Mouse (Mus musculus) cerebellum, postnatal 10 days (tissue): ENCODE measurements around the gene Lrrc66.
A peak's percentile ranks its signal among the peaks of the same experiment; 100 is the strongest.

Experiments used
- DNase-seq, 2 experiments: peaks; one replicate each; pipeline ENCODE4 v3.0.0; 2021; ENCODE audit warnings: mixed read lengths in 2 of 2

Lrrc66 gene

DNA sequence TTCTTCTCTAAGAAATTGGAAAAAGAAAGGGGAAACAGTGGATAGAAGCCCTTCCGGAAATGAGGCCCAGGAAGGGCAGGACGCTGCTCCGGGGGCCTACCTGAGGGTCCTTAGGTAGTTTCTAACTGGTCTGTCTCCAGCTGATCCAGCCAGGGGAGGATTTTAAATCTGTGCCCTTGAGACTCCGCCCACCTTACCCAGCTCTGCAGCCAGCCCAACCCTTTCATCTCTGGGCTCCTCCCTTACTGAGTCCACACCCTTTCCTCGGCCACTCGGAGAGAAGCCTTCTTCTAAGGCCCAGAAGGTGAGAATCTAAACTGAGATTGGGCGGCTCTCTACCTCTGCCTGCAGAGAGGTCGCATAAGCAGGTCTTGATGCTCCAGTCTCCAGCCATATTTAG lies at the start of gene Lrrc66:
Gene Lrrc66, minus strand, starts transcription at position 236 of the 400 bp plus-strand sequence.
- DNase-seq = no peak

DNA sequence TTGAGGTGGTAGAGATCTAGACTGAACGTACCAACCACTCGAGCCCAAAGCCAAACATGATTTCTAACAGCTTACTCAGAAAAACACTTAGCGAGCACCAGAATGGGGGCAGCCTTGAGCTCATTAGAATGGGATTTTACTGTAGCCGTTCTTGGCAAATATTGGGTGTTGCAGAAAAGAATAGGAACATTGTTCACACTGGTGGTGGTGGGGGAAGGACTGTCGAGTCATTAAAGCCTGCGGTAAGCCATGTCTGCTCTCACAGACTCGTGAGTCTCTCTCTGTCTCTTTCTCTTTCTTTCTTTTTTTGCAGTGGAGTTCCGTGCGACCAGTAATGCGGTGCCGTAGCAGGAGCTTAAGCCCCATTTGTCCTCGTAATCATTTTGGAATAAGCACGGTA lies 44.3 kb upstream of the Lrrc66 start:
- no peak for DNase-seq

DNA sequence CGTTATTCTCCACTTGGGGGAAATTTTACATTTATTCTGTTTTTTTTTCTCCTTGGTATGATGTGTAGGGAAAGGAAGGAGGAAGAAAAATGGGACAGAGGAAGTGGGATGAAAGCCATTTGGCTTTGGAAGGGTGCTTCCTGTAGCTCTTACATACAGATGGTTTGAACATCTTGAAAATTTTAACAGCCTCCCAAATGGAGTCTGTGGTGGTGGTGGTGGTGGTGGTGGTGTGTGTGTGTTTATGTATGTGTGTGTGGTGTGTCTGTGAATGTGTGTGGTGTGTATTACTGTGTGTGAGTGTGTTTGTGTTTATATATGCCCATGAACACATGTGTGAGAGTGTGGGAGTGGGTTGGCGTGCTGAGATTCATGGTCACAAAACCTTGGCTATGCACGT lies 43.3 kb upstream of the Lrrc66 start:
- no peak for DNase-seq

DNA sequence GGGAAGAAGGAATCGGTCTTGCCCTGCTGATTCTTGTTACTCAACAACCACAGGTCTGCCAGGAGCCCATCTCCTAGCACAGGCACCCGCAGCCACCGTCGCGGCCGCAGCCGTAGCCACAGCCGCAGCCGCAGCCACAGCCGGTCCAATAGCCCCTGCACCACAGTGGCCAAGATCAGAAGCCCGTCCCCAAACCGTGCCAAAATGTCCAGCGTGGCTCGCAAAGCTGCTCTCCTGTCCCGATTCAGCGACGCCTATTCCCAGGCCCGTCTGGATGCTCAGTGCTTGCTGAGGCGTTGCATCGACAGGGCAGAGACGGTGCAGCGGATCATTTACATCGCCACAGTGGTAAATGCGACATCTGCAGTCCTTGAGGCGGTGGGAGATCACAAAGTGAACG lies 37.1 kb upstream of the Lrrc66 start:
- DNase-seq = peak; percentile 60 to 63

DNA sequence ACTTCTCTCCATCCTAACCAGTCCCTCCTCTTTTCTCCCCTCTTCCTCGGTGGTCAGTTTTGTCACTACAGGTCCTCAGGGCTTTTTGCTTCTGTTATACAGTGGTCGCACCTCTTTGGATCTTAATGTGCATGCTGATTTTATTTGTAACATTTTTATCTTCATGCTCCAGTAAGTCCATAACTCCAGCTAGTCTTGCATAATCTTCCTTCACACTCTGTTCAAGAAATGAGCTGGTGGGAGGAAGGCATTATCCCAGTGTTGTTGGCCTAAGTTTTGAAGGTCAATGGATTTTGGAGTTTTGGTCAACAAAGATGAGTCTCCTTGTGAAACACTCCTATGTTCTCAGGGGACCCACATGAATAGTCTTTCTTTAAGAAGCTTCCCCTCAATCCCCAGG lies 35.6 kb upstream of the Lrrc66 start:
- no peak for DNase-seq

DNA sequence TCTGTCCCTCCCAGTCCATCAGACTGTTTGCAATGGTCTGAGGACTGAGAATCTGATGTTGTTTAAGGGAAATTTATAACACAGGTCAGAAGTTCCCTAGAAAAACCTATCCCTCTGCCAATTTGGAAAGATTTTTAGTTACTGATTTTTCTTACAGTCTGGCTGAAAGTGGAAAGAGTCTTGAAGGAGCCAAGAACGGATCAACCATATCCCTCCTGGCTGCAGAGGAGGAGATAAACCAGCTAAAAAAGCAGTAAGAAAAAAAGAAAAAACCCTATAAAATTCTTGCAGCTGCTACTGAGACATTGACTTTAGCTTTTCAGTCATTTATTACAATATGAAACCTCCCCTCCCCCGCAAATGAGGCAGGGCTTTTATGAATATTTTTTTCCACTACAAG lies 34.4 kb upstream of the Lrrc66 start:
- DNase-seq = no peak

DNA sequence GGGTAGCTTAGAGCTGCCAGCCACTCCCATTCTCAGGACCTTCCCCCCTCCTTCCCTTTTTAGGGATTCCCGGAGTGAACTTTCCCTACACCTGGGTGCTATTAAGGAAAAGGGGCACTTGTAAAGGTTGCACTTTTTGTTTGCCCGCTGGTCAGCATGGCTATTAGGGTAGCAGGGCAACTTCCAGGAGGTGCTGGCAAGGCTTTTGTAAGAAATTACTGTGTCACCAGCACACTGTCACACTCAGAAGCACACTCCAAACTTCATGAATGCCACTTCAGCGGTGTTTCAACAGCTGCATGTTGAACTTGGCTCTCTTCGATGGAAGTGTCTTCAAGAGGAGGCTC lies 19.5 kb upstream of the Lrrc66 start:
- no peak for DNase-seq

DNA sequence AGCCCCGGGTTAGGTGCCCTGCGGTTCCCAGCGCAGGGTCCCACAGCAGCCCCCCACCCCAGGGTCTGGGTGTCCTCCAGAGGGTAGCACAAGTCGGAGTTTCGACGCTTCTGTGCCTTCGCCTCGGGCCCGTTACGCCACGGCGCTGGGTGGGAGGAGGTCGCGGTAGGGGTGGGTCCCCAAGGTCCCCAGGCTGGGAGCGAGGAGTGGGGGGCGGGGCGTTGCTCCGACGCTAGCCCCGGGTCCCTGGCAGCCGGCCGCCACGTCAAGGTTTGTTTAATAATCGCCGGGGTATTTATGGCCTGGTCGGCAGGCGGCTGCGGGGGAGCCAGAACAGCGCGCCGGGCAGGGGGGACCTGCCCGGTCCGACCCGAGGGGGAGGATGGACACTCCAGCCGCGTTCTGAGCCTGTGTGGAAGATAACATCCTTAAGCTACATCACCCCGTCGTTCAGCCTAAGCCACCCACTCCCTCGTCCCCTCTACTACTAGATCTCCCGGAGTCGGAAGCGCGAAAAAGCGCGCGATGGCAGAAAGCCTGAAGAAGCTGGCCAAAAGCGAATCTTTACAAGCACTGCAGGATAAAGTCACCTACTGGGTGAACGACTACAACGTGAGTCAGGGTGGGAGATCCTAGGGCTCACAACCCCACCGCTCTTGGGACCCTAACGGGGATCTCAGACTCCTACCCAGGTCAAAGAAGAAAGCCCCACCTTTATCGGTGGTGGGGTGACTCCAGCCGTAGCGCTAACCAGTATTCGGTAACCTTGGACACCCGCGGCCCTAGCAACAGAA lies 18.9 kb upstream of the Lrrc66 start, which contains the start of gene Spata18:
Gene Spata18, plus strand, starts transcription at position 319 of the 794 bp plus-strand sequence.
- DNase-seq = peak; percentile 44 to 59

DNA sequence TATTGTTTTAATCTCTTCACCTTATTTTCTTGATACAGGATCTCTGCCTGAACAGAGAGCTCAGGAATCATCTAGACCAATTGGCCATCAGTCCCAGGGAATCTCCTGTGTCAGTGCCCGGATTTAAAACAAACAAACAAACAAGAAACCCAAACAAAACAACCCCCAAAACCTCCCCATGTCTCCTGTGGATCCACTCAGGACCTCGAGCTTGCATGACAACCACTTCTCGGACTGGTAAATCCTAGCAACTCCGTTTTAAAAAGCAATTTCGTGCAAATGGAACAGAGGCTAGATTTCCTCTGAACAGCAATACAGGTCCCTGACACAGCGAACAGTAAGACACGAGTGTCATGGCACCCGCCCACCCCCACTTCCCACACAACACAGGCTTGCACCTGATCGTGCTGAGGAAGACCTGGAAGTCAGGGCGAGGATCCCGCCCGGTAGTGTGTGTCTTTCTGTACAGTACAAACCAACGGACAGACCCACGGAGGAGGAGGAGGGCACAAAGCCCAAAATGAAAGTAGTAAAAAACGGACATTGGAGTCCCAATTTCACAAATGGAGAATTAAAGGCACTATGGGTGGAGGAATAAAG lies 18.1 kb upstream of the Lrrc66 start:
- peak; percentile 23 to 39 for DNase-seq

DNA sequence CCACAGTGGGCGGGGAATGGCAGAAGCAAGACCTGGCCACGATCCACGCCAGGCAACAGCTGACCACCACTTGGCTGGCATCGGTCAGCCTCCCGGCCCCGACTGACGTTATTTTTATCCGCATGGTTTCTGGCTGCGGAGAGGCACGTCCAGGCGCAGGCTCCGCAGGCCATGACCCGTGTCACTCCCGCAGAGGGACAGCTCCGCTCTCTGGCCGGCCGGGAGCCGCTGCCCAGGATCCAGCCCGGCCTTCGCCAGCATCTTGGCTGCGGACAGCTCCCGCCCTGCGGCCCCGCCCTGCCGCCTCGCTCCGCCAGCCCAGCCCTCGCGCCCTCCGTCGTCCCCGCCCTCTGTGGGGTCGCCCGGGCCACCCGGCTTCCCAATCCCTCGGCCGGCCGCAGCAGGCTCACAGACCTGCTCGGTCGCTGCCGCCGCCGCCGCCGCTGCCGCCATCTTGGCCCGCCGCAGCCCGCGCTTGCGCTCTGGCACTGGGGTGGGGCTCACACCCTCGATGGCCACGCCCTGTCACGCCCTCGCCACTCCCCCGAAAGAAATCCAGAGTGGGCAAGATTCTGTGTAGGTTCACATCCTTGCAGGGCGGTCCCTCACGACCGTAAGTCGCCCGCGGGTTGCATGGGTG lies 15.1 kb upstream of the Lrrc66 start, which contains the start of gene Sgcb:
Gene Sgcb, minus strand, starts transcription at position 530 of the 640 bp plus-strand sequence.
- DNase-seq = peak; percentile 92 to 95

DNA sequence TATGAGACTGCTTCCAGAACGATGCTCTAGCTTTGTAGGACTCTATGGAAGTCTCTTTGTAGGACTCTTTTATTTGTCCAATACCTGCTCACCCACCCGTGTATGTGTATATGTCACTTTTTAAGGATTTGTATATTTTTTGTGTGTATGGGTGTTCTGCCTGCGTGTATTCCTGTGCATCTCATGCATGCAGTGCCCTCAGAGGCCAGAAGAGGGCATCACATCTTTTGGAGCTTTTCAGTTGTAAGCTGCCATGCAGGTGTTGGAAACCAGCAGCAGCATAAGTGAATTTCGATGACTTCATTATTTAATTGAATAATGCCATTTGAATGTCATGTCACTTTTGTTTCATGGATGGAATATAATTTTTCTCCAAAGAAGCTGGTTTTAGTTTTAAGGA lies 9.8 kb upstream of the Lrrc66 start:
- peak; percentile 53 to 66 for DNase-seq

DNA sequence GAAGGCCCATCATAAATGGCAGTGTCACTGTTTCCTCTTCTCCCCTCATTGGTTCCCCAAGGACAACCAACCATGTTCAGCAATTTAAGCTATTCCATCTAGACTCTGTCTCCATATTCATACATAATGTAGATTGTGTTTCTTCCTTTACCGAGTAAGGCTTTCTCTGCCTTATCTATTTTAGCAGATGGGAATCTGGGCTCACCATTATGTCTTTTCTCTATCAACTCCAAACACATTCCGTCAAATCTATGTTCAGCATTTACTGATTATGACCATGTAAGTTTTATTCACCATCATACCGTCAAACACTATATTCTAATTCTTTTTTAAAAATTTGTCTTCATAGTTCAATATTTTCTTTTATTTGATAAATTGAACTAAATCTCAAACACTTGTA lies 8.7 kb upstream of the Lrrc66 start:
- DNase-seq = no peak

DNA sequence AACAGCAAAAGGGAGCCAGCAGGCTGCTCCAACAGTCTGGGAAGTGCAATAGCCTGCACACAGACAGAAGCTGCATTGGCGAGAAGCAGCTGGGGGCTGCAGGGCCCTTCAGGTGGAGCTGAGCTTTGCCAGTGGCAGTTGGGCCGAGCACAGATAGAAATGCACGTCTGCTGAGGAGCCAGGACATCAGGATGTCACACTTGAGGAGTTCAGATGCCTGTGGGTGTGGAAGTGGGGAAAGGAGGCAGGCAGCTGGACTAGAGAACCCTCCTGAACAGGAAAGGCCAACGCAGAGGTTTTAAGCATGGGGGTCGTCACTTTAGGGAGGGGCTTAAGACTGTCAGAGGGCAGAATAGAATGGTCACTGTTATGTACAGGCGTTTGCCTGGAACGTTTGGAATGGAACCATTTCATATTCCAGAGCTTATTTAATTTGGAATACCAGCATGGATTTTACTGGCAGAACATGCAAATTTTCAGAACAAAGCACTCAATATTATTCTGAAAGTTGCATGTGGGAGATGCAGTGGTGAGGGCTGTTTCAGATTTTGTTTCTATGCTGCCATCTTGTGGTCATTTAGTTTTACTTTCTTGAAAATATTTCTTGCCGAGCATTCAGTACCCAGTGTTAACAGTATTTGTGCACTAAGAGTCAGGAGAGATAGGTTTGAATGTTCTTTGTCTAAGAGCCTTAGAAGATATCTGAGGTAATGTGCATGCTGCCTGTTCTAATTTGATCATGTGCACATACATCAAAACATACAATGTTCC lies 5.2 kb upstream of the Lrrc66 start:
- DNase-seq = peak in 1 of 2 experiments; percentile 69

DNA sequence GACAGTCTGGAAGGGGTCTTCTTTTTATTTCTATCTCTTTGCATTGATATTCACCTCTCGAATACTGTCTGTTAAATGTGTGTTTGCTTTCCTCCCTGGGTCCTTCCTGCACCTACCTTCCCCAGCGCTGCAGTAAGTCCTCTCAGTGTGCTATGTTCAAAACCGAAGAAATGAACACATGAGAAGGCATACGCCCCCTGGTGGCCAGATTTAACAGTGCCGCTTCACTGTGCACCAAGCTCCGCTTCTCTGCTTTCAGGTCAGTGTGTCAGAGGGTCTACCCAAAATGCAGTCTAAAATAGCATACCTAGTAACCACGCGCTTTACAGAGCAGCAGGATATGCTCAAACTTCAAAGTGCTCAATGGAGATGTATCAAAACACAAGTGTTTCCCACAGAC lies 815 bp upstream of the Lrrc66 start:
- DNase-seq = peak; percentile 92 to 95

DNA sequence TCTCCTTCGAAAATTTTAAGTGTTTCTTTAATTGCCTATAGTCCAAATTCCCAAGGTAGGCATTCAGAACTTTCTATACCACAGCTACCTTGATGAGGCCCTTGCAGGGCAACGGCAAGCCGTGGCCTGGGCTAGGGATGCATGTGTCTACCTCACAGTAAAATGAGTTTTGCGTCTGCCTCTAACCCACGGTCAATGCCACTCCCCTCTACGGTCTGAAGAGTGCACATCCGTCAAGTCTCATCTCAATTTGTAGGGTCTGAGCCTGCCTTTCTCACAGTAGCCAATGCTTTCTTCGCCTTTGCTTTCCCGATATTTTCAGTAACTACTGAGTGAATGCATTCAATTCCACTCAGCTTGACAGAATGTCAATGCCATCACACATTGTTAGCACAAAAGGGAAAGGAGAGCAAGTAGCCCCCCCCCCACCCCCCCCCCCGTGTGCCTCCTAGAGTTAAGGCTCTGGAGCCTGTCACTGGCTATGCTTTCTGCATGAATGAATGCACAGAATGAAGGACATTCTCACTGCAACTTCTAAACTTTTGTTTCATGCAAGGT lies 1.2 kb downstream of the Lrrc66 start:
- DNase-seq = no peak

DNA sequence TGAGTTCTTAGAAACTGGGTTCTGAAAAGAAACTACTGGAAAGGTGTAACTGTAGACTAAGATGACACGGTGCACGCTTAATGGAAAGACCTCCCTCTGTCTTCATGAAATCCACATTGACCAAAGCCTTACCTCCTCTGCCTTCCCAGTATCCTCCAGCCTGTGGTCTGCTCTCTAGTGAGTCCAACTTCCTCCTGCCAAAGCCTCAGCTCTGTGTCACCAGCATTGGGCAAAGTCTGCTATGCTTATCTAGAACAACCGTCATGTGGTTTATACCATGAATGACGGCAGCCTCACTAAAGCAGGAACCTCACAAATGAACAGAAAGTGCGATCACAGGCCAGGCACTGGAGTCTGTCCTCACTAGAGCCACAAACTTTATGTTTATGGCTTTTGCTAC lies 2.2 kb downstream of the Lrrc66 start:
- no peak for DNase-seq

DNA sequence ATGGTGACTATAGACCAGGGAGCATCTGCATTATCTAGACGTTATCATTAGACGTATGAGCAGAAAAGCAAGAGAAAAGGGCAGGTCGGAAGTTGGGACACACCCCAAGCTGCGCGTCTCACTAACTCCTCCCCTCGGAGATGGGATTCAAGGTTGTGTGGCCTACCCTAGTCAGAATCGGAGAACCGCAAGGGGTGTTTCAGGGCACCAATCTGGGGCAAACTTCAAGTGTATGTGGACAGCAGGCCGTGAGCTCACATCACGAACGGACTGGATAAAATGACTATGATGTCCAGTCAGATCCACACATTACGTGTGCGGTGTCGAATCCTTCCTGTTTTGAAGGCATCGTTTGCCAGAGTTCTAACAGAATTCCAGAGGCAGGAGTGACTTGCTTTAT lies 4.3 kb downstream of the Lrrc66 start:
- no peak for DNase-seq

DNA sequence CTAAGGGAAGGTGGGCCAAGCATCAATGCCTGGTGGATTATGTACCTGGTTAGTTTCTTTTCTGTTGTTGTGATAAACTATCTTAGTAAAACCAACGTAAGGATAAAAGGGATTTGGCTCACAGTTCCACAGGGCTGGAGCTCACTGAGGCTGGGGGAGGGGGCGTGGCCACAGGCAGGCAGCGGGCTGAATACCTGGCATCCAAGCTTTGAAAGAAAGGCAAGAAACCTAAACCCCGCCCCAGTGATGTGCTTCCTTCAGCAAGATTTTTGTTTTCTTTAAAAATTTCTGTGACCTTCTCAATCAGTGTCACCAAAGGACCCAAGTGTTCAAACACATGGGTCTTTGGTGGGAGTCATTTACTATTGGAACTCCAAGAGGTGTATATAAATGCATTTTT lies 4.8 kb downstream of the Lrrc66 start:
- no peak for DNase-seq

DNA sequence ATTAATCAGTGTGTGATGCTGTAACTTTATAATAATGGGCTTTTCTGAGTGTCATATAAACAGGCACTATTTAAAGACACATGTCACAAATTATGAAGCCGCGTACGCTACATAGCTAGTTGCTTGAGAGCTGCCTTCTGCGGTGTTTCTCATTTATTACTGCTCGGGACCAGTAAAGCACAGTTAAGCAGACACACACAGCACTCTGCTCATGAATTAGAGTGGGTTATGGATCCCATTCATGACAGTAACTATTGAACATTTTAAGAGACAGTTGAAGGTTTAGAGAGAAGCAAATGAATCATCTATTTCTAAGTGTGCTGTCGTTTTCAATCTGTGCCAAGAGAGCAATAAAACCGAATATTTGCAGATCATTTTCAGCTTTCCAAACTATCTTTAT lies 5.5 kb downstream of the Lrrc66 start:
- DNase-seq = no peak

DNA sequence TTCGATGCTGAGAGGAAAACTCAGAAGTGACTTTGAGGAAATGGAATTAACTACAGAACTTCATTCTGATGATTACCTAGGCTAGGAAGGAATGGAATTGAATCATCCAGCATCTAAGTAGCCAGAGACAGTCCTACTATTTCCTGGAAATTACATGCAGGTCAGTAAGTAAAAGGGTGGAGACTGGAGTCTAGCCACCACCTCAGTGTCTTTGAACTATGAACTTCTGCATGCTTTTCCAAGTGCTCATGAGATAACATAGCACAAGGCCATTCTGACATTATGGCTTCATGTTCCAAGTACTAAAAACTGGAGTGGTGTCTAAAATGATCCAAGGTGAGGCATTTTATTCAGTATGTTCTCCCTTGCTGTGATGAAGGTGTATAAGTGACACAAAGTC lies 6.8 kb downstream of the Lrrc66 start:
- DNase-seq = no peak

DNA sequence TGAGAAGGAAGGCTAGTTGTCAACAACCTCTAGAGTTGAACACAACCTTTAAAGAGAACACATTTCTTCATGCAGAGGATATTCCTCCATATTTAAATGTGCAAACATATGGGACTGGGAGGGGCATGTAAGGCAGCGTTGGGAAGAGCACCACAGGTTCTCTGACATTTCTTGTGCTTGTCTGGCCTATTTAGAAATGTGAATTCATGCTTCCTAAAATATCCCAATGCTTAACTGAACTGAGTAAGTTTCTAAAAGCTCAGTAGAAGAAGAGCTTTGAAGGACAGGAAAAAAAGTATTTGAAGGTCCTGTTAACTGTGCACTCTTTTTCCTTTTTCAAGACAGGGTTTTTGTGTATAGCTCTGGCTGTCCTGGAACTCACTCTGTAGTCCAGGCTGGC lies 13.4 kb downstream of the Lrrc66 start:
- no peak for DNase-seq

DNA sequence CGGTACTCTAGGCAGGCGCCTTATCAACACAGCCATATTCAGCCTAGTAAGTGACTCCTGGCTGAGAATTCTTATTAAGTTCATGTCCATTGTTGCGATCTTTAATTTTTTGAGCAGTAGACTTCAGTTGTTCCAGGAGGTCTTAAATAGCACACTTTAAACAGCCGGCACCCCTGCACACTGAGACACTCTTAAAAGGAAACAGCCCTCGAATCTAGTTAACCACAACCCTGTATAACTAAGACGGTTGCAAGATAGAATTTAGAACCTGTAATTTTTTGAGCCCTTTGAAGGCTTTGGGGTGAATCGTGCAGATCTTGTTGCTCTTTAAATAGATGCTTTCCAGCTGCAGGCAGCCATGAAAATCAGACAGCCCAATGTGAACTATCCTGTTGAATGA lies 17.1 kb downstream of the Lrrc66 start:
- no peak for DNase-seq

DNA sequence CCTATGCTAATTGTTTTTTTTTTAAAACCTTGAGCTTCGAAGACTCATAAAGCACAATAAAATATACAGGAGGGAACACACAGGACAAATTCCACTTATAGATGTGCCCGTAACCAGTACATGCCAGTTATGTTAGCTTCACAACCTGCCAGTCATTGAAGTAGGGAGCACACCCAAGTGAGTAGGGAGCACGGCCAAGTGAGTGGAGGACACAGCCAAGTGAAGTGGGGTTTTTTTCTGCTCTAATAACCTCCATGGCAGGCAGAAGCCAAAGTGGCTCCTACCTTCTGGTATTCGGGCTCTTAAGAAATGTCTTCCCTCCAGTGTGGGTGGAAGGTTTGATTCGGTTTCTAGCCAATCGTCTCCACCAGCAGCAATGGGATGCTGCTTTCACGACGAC lies 19.0 kb downstream of the Lrrc66 start:
- peak; percentile 68 to 70 for DNase-seq
